Mouse (Mus musculus): ENCODE measurements around the gene Rps27l. TPM values are rescaled to one million over a fixed set of nuclear protein-coding genes. Genes with fewer than 3 reads are reported as not detected.

The Rps27l gene
- polyA plus RNA-seq, 1 experiment from 2014 or later: 676 TPM

GRCm38 (mm10) chr9:66957451-66957850, 11.6 kb downstream of the Rps27l start:
- Histone ChIP-seq H3K27ac (ENCODE audit: low read depth, low read length) (no peak overlapping the region), H3K4me2 (ENCODE audit: low read depth, low read length, severe bottlenecking) (no peak overlapping the region), H3K9me3 (ENCODE audit: control insufficient read depth, low read length) (no peaks in the 10 kb centered on the region), H3K4me1 (replicated peaks; ENCODE audit: control insufficient read depth, insufficient read depth, low read length) (no peaks in the 10 kb centered on the region), H3K36me3 (ENCODE audit: control insufficient read depth, insufficient read depth, low read length) (no peaks in the 10 kb centered on the region), H3K27me3 (ENCODE audit: control insufficient read depth, insufficient read depth, low read length) (no peaks in the 10 kb centered on the region), H3K4me3 (ENCODE audit: low read depth, low read length) (no peak overlapping the region), H3K9ac (ENCODE audit: low read length) (no peak overlapping the region)
- WGBS: 93% methylated on average over 3 of the region's 3 CpGs
- DNase-seq (ENCODE audit: low spot score): no peak
- ATAC-seq (replicated peaks; ENCODE audit: low FRiP score): no peak

GRCm38 (mm10) chr9:66961478-66961877, 15.6 kb downstream of the Rps27l start:
- no peak overlapping the region for H3K4me3 ChIP-seq (ENCODE audit: low read depth, low read length)
- H3K4me2 ChIP-seq (ENCODE audit: low read depth, low read length, severe bottlenecking): no peak overlapping the region
- H3K9me3 ChIP-seq (ENCODE audit: control insufficient read depth, low read length): no peaks in the 10 kb centered on the region
- 82% methylated on average over 3 of the region's 3 CpGs for WGBS
- H3K4me1 ChIP-seq (replicated peaks; ENCODE audit: control insufficient read depth, insufficient read depth, low read length): no peaks in the 10 kb centered on the region
- ATAC-seq (replicated peaks; ENCODE audit: low FRiP score) (no peak), DNase-seq (ENCODE audit: low spot score) (no peak)
- H3K36me3 ChIP-seq (ENCODE audit: control insufficient read depth, insufficient read depth, low read length): no peaks in the 10 kb centered on the region
- H3K9ac ChIP-seq (ENCODE audit: low read length): no peak overlapping the region
- no peak overlapping the region for H3K27ac ChIP-seq (ENCODE audit: low read depth, low read length)
- no peaks in the 10 kb centered on the region for H3K27me3 ChIP-seq (ENCODE audit: control insufficient read depth, insufficient read depth, low read length)

GRCm38 (mm10) chr9:66967492-66967891, 21.6 kb downstream of the Rps27l start:
- no peak overlapping the region for H3K4me2 ChIP-seq (ENCODE audit: low read depth, low read length, severe bottlenecking)
- no peak overlapping the region for H3K4me3 ChIP-seq (ENCODE audit: low read depth, low read length)
- no peak for ATAC-seq (replicated peaks; ENCODE audit: low FRiP score)
- WGBS: 92% methylated on average over 8 of the region's 8 CpGs
- no peak overlapping the region for H3K9ac ChIP-seq (ENCODE audit: low read length)
- no peaks in the 10 kb centered on the region for H3K27me3 ChIP-seq (ENCODE audit: control insufficient read depth, insufficient read depth, low read length)
- no peaks in the 10 kb centered on the region for H3K4me1 ChIP-seq (replicated peaks; ENCODE audit: control insufficient read depth, insufficient read depth, low read length)
- H3K27ac ChIP-seq (ENCODE audit: low read depth, low read length): no peak overlapping the region
- no peaks in the 10 kb centered on the region for H3K9me3 ChIP-seq (ENCODE audit: control insufficient read depth, low read length)
- DNase-seq (ENCODE audit: low spot score): no peak
- no peaks in the 10 kb centered on the region for H3K36me3 ChIP-seq (ENCODE audit: control insufficient read depth, insufficient read depth, low read length)

- no peak for DNase-seq (ENCODE audit: low spot score)
- H3K4me3 ChIP-seq (ENCODE audit: low read depth, low read length): no peak overlapping the region
- no peak overlapping the region for H3K9ac ChIP-seq (ENCODE audit: low read length)
- no peak for ATAC-seq (replicated peaks; ENCODE audit: low FRiP score)
- no peaks in the 10 kb centered on the region for H3K9me3 ChIP-seq (ENCODE audit: control insufficient read depth, low read length)
- H3K4me2 ChIP-seq (ENCODE audit: low read depth, low read length, severe bottlenecking): no peak overlapping the region
- H3K27me3 ChIP-seq (ENCODE audit: control insufficient read depth, insufficient read depth, low read length): no peaks in the 10 kb centered on the region
- 89% methylated on average over 8 of the region's 8 CpGs for WGBS
- H3K36me3 ChIP-seq (ENCODE audit: control insufficient read depth, insufficient read depth, low read length): no peaks in the 10 kb centered on the region
- H3K27ac ChIP-seq (ENCODE audit: low read depth, low read length): no peak overlapping the region
- H3K4me1 ChIP-seq (replicated peaks; ENCODE audit: control insufficient read depth, insufficient read depth, low read length): no peaks in the 10 kb centered on the region
Measured at GRCm38 (mm10) chr9:66971116-66971515, 25.2 kb downstream of the Rps27l start.

- Histone ChIP-seq H3K4me1 (replicated peaks; ENCODE audit: control insufficient read depth, insufficient read depth, low read length) (no peaks in the 10 kb centered on the region), H3K36me3 (ENCODE audit: control insufficient read depth, insufficient read depth, low read length) (no peaks in the 10 kb centered on the region), H3K4me2 (ENCODE audit: low read depth, low read length, severe bottlenecking) (peak overlapping the region; percentile 51), H3K27me3 (ENCODE audit: control insufficient read depth, insufficient read depth, low read length) (no peaks in the 10 kb centered on the region), H3K4me3 (ENCODE audit: low read depth, low read length) (peak overlapping the region; percentile 59), H3K9me3 (ENCODE audit: control insufficient read depth, low read length) (no peaks in the 10 kb centered on the region), H3K9ac (ENCODE audit: low read length) (peak overlapping the region; percentile 41), H3K27ac (ENCODE audit: low read depth, low read length) (peak overlapping the region; percentile 44)
- DNase-seq (ENCODE audit: low spot score) (peak; percentile 89), ATAC-seq (replicated peaks; ENCODE audit: low FRiP score) (peak; percentile 89)
- WGBS: under 1% methylated on average over 41 of the region's 41 CpGs
Measured at GRCm38 (mm10) chr9:66974721-66975225, 28.9 kb downstream of the Rps27l start.

- Histone ChIP-seq H3K4me1 (replicated peaks; ENCODE audit: control insufficient read depth, insufficient read depth, low read length) (no peaks in the 10 kb centered on the region), H3K27me3 (ENCODE audit: control insufficient read depth, insufficient read depth, low read length) (no peaks in the 10 kb centered on the region), H3K9me3 (ENCODE audit: control insufficient read depth, low read length) (no peaks in the 10 kb centered on the region), H3K36me3 (ENCODE audit: control insufficient read depth, insufficient read depth, low read length) (no peaks in the 10 kb centered on the region), H3K4me2 (ENCODE audit: low read depth, low read length, severe bottlenecking) (peak within 1 kb of the TSS; percentile 51), H3K9ac (ENCODE audit: low read length) (peak within 1 kb of the TSS; percentile 41), H3K27ac (ENCODE audit: low read depth, low read length) (peak within 1 kb of the TSS; percentile 44), H3K4me3 (ENCODE audit: low read depth, low read length) (peak within 1 kb of the TSS; percentile 59)
- under 1% methylated on average over 32 of the region's 32 CpGs for WGBS
- peak; percentile 98 for DNase-seq (ENCODE audit: low spot score)
- peak; percentile 97 for ATAC-seq (replicated peaks; ENCODE audit: low FRiP score)
Measured at GRCm38 (mm10) chr9:66975239-66975645, 29.4 kb downstream of the Rps27l start, which contains the start of gene Lactb. Gene Lactb, minus strand, starts transcription at chr9:66975484.

GRCm38 (mm10) chr9:66977121-66977520, 31.2 kb downstream of the Rps27l start:
- 79% methylated on average over 5 of the region's 5 CpGs for WGBS
- no peak overlapping the region for H3K27ac ChIP-seq (ENCODE audit: low read depth, low read length)
- H3K9me3 ChIP-seq (ENCODE audit: control insufficient read depth, low read length): no peaks in the 10 kb centered on the region
- no peaks in the 10 kb centered on the region for H3K4me1 ChIP-seq (replicated peaks; ENCODE audit: control insufficient read depth, insufficient read depth, low read length)
- no peak for ATAC-seq (replicated peaks; ENCODE audit: low FRiP score)
- no peaks in the 10 kb centered on the region for H3K27me3 ChIP-seq (ENCODE audit: control insufficient read depth, insufficient read depth, low read length)
- DNase-seq (ENCODE audit: low spot score): no peak
- no peak overlapping the region for H3K9ac ChIP-seq (ENCODE audit: low read length)
- no peaks in the 10 kb centered on the region for H3K36me3 ChIP-seq (ENCODE audit: control insufficient read depth, insufficient read depth, low read length)
- H3K4me2 ChIP-seq (ENCODE audit: low read depth, low read length, severe bottlenecking): no peak overlapping the region
- H3K4me3 ChIP-seq (ENCODE audit: low read depth, low read length): no peak overlapping the region

GRCm38 (mm10) chr9:66977982-66978381, 32.1 kb downstream of the Rps27l start:
- no peak for ATAC-seq (replicated peaks; ENCODE audit: low FRiP score)
- no peak for DNase-seq (ENCODE audit: low spot score)
- WGBS: 92% methylated on average over 1 of the region's 1 CpGs
- no peak overlapping the region for H3K9ac ChIP-seq (ENCODE audit: low read length)
- no peak overlapping the region for H3K27ac ChIP-seq (ENCODE audit: low read depth, low read length)
- no peaks in the 10 kb centered on the region for H3K27me3 ChIP-seq (ENCODE audit: control insufficient read depth, insufficient read depth, low read length)
- H3K9me3 ChIP-seq (ENCODE audit: control insufficient read depth, low read length): no peaks in the 10 kb centered on the region
- no peak overlapping the region for H3K4me3 ChIP-seq (ENCODE audit: low read depth, low read length)
- H3K36me3 ChIP-seq (ENCODE audit: control insufficient read depth, insufficient read depth, low read length): no peaks in the 10 kb centered on the region
- no peak overlapping the region for H3K4me2 ChIP-seq (ENCODE audit: low read depth, low read length, severe bottlenecking)
- H3K4me1 ChIP-seq (replicated peaks; ENCODE audit: control insufficient read depth, insufficient read depth, low read length): no peaks in the 10 kb centered on the region

GRCm38 (mm10) chr9:66978468-66978867, 32.6 kb downstream of the Rps27l start:
- ATAC-seq (replicated peaks; ENCODE audit: low FRiP score): no peak
- Histone ChIP-seq H3K9me3 (ENCODE audit: control insufficient read depth, low read length) (no peaks in the 10 kb centered on the region), H3K9ac (ENCODE audit: low read length) (no peak overlapping the region), H3K27ac (ENCODE audit: low read depth, low read length) (no peak overlapping the region), H3K4me2 (ENCODE audit: low read depth, low read length, severe bottlenecking) (no peak overlapping the region), H3K27me3 (ENCODE audit: control insufficient read depth, insufficient read depth, low read length) (no peaks in the 10 kb centered on the region), H3K4me1 (replicated peaks; ENCODE audit: control insufficient read depth, insufficient read depth, low read length) (no peaks in the 10 kb centered on the region), H3K36me3 (ENCODE audit: control insufficient read depth, insufficient read depth, low read length) (no peaks in the 10 kb centered on the region), H3K4me3 (ENCODE audit: low read depth, low read length) (no peak overlapping the region)
- WGBS: 91% methylated on average over 1 of the region's 1 CpGs
- no peak for DNase-seq (ENCODE audit: low spot score)
